Mouse (Mus musculus): ENCODE results near the gene Itga11. TPM values are rescaled to one million over a fixed set of nuclear protein-coding genes. Genes with fewer than 3 reads are reported as not detected.

The Itga11 gene
- polyA plus RNA-seq, 1 experiment from 2014 or later: 3.0 TPM

Other genes with a start within 250 kb of the Itga11 start
- 19.5 and 20.5 TPM in 2 replicates for gene Coro2b, start 140.8 kb upstream of the Itga11 start, polyA plus RNA-seq (2014; fragmentation: Nextera tagmentation; extraction: Ambion mirVana)
- 46.9 and 53.7 TPM in 2 replicates for gene Fem1b, start 134.1 kb downstream of the Itga11 start, polyA plus RNA-seq (2014; fragmentation: Nextera tagmentation; extraction: Ambion mirVana)
- 7.9 and 8.5 TPM in 2 replicates for gene Cln6, start 161.0 kb downstream of the Itga11 start, polyA plus RNA-seq (2014; fragmentation: Nextera tagmentation; extraction: Ambion mirVana)
- 4.5 and 7.5 TPM in 2 replicates for gene Calml4, start 180.3 kb downstream of the Itga11 start, polyA plus RNA-seq (2014; fragmentation: Nextera tagmentation; extraction: Ambion mirVana)